Mouse (Mus musculus) olfactory bulb, adult 2 months (tissue): ENCODE results near the gene E130114P18Rik. TPM values are rescaled to one million over a fixed set of nuclear protein-coding genes. Genes with fewer than 3 reads are reported as not detected.

Source experiments
- H3K27ac ChIP-seq: fragments of 200-500 bp; 2 replicates; pipeline ENCODE4 v1.5.1; 2012; ENCODE audit warnings: low read depth, low read length; ENCODE audit not compliant: insufficient read depth
- H3K4me1 ChIP-seq: fragments of 200-500 bp; 2 replicates; pipeline ENCODE4 v1.6.1; 2012; ENCODE audit warnings: low read length; ENCODE audit not compliant: control insufficient read depth, insufficient read depth
- H3K4me3 ChIP-seq: fragments of 200-500 bp; 2 replicates; pipeline ENCODE4 v1.5.1; 2012; ENCODE audit warnings: mild to moderate bottlenecking, low read depth, low read length, moderate library complexity; ENCODE audit not compliant: insufficient read depth
- CTCF ChIP-seq: fragments of 200-500 bp; IDR thresholded peaks from 2 replicates; pipeline ENCODE4 v1.5.1; 2012; ENCODE audit warnings: low read depth, mild to moderate bottlenecking, low read length, moderate library complexity; ENCODE audit not compliant: insufficient read depth
- POLR2A ChIP-seq: fragments of 200-500 bp; IDR thresholded peaks from 2 replicates; pipeline ENCODE4 v1.6.1; 2012; ENCODE audit warnings: mild to moderate bottlenecking, low read depth, low read length, moderate library complexity; ENCODE audit not compliant: insufficient read depth
- WGBS: fragments of 180-500 bp; shearing (Covaris S2); methylation state at CpG from one replicate; pipeline ENCODE4 v1.1.7; 2018; 5-methylcytosine and 5-hydroxymethylcytosine counted together
- polyA plus RNA-seq: library from polyadenylated mRNA; stranded (reverse); fragments of >200 nt; gene quantifications from 2 replicates; pipeline ENCODE4 v1.2.4, GENCODE M21; 2012; ENCODE audit warnings: low replicate concordance; ENCODE audit not compliant: missing spikeins, insufficient read depth, insufficient read length

The E130114P18Rik gene
- polyA plus RNA-seq, 1 experiment = not detected

DNA sequence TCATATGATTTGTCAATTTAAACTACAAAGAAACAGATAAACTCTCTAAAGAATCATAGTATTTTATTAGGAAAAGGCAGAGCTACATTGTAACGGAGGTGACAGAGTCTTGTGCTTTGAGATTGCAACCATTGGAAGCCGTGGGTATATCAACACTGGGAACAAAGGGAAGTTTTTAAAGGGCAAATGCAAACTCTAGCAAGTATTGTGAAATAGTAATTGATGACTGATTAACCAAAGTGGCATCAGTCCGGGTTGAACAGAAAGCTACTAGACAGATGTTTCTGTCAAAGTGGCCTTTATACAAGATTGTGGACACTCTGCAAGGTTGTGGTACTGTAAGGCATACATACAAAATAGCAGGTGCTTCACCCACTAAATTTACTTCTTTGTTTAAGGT lies 162.8 kb downstream of the E130114P18Rik start:
- Histone ChIP-seq H3K27ac (no peak overlapping the region), H3K4me3 (no peak overlapping the region), H3K4me1 (peaks cover 7% of the 10 kb centered on the region)
- 92% methylated on average over 3 of the region's 3 CpGs for WGBS
- no peak for TF ChIP-seq POLR2A
- TF ChIP-seq CTCF = no peak

DNA sequence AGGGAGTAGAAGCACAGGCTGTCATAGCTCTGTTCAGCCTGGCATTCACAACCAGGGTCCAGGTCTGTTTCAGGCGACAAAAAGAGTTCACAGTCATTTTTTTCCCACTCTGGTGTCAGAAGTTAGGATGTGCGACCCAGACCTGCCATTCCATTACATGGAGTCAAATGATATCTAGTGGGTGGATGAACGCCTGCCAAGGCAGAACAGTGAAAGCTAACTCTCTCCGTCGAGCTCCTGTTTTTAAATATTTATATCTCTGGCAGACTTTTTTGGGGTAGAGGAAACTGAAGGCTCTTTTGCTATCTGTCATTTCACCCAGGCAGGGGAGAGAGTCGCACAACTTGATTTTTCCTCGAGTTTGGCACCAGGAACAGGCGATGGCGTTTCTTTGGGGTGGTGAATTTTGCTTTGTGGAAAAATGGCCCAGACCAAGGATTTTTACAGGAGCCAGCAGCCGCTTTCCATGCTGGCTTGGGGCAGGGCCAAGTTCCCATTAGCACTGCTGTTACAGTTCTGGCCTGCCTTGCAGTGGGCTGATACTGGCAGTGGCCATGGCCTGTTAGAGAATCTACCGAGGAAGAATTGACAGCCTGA lies 166.5 kb downstream of the E130114P18Rik start:
- TF ChIP-seq POLR2A (no peak), CTCF (no peak)
- Histone ChIP-seq H3K4me1 (0 out of 2 replicates have a peak, but pooled peaks cover 2% of the 10 kb centered on the region), H3K4me3 (no peak overlapping the region), H3K27ac (no peak overlapping the region)
- WGBS = 56% methylated on average over 11 of the region's 11 CpGs

DNA sequence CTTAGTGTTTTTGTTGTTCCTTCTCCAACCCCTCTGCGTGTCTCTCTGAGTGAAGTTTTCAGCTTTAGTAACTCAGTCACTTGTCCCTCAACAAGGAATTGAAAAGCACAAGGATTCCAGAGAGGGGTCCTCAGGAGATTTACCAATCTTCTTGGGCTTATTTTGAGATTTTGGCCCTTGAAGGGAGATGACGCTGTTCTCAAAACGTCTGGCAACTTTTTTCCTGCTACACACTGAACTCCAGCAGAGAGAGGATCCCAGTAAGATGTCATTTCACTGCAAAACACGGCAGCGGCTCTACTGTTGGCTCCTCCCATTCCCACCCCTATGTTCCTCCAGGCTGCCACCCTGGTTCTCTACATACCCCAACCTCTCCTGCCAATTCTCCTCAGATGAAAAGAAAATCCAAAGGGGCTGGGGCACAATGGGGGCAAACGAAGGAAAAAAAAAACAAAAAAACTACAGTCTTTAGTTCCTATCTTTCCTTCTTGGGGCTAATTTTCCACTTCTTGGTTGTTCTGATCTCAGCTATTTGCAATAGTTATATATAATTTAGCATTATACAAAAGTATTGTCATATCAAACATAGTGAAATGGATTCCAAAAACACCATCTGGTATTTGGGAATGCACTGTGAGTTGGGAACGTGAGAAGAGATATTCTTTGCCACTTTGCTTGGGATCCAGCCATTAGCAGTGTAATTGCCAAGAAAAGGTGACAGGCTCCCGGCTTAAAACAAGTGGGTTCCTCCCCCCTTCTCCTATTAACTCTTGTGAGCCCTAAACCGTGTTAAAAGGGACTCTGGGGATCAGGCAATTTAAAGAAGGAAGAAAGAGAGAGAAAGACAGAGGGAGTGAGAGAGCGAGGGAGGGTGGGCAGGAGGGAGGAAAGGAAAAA lies 167.8 kb downstream of the E130114P18Rik start:
- H3K4me1 ChIP-seq = 0 out of 2 replicates have a peak, but pooled peaks cover 2% of the 10 kb centered on the region
- H3K4me3 ChIP-seq = no peak overlapping the region
- WGBS = 27% methylated on average over 10 of the region's 10 CpGs
- H3K27ac ChIP-seq = no peak overlapping the region
- TF ChIP-seq POLR2A = no peak
- no peak for TF ChIP-seq CTCF

DNA sequence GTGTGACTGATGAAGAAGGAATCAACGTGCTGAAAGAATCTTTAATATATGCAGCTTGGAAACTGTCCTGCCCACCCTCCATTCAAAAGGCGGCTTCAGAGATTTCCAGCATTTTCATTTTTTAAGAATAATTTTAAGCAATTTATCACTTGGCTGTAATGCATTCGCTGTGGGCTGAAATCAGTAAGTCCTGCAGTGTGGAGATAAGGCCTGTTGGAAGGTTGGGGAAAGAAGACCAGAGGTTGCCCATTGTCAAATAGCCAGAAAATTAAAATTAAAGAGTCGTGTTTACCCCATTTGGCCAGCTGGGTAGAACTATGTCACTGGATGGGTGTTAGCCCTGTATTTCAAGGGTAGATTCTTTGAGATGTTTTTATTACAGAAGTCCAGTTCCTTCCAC lies 168.5 kb downstream of the E130114P18Rik start:
- 68% methylated on average over 4 of the region's 4 CpGs for whole genome bisulfite sequencing
- Histone ChIP-seq H3K4me3 (no peak overlapping the region), H3K27ac (no peak overlapping the region), H3K4me1 (0 out of 2 replicates have a peak, but pooled peaks cover 2% of the 10 kb centered on the region)
- TF ChIP-seq POLR2A = no peak
- TF ChIP-seq CTCF = no peak

DNA sequence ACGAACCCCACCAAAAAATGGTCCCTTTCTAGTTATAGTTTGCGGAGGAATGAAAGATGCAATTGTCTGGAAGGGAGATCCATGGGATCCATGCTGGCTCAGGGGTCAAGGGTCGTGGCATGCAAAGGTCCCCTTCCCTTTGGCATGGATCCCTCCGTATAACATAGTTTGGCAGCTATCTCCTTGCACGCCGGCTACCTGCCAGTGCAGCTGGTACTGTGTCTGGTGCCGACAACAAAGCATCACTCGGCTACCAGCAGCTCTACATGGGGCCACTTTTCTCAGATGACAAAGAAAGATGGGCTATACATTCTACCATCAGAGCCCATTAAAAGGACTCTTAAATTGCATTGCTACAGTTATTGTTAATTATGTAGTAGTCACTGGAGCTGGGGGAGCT lies 169.2 kb downstream of the E130114P18Rik start:
- Histone ChIP-seq H3K4me3 (no peak overlapping the region), H3K4me1 (0 out of 2 replicates have a peak, but pooled peaks cover 2% of the 10 kb centered on the region), H3K27ac (no peak overlapping the region)
- 71% methylated on average over 8 of the region's 8 CpGs for WGBS
- TF ChIP-seq CTCF = no peak
- TF ChIP-seq POLR2A = no peak

DNA sequence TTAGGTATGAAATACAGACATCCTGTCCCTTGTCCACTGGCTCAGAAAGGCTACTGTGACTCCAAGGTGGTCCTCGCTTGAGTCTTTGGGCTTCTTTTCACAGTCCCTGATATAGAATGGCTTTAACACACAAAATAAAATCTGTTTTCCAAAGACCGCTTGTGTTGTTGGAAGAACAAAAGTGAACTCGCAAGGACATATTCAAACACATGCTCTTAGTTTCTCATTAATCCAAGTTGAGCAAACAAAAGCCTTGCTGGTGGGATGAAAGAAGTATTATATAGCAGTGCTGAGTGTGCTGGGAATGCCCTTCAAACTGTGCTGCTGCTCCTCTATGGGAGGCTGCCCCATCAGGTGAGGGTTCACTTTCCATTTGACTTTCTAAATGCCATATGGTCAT lies 169.7 kb downstream of the E130114P18Rik start:
- H3K27ac ChIP-seq = no peak overlapping the region
- TF ChIP-seq POLR2A (no peak), CTCF (no peak)
- no peak overlapping the region for H3K4me3 ChIP-seq
- 0 out of 2 replicates have a peak, but pooled peaks cover 2% of the 10 kb centered on the region for H3K4me1 ChIP-seq
- WGBS = 85% methylated on average over 3 of the region's 3 CpGs

DNA sequence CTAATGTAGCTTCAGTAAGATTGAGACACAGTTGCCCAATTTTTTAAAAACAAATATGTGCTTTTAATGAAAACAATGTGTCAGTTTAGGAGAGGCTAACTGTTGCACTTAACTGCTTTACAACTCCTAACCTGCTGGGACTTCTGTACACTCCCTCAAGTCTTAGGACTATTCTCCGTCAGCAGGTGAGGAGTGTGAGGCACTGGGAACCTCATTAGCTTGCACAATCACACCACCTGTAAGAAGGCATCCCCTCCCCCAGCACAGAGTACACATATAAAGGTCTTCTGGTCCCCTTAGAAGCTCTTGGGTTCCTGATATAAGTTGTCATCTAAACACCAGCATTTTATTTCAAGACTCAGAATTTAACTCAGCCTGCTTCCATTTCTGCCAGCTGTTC lies 170.7 kb downstream of the E130114P18Rik start:
- Histone ChIP-seq H3K4me1 (0 out of 2 replicates have a peak, but pooled peaks cover 2% of the 10 kb centered on the region), H3K27ac (no peak overlapping the region), H3K4me3 (no peak overlapping the region)
- no peak for TF ChIP-seq POLR2A
- no peak for TF ChIP-seq CTCF
- 90% methylated on average over 1 of the region's 1 CpGs for WGBS

DNA sequence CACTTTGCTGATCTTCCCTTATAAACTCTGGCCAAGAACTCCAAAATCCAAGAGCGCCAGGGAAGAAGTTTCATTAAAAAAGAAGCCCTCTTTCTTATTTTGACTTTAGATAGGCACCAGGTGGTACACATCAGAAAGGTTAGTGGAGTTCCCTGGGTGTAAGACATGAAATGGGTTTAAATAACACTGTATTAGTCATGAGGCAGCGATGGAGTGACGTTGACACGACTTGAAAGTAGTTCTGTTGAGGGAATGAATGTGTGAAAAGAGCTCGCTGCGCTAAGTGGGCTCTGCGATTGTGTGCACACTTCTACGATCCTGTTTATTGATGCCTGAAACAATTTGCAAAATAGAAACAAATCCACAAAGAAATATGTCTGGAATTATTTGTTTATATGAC lies 171.4 kb downstream of the E130114P18Rik start:
- Histone ChIP-seq H3K4me1 (peaks cover 5% of the 10 kb centered on the region), H3K27ac (no peak overlapping the region), H3K4me3 (no peak overlapping the region)
- no peak for TF ChIP-seq POLR2A
- no peak for TF ChIP-seq CTCF
- WGBS = 77% methylated on average over 8 of the region's 8 CpGs

DNA sequence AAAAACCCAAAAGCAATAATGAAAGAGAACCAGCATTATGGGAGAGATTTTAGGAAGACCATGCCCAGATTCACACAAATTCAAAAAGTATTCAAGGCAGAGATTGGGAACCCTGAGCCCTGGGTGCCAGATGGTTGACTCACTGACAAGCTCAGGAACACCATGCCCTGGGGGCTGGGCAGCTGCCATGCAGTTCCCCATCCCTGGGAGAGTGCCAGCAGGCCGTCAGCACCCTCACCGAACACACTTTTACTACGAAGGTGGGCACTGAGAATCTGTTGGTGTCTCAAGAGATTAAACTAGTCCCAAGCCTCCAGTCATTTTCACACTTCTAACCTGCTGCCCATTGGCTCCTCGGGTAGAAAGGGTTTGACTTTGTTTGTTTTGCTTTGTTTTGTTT lies 175.3 kb downstream of the E130114P18Rik start:
- no peak overlapping the region for H3K27ac ChIP-seq
- TF ChIP-seq CTCF (no peak), POLR2A (no peak)
- WGBS = 61% methylated on average over 4 of the region's 4 CpGs

More for the DNA sequence above, 175.3 kb downstream of the E130114P18Rik start:
- Histone ChIP-seq H3K4me3 (no peak overlapping the region), H3K4me1 (peaks cover 5% of the 10 kb centered on the region)
